19 mouse cellular contexts compared by ENCODE assay signal in genomic region chr8:125327006-125327405, GRCm38 (mm10).
DNase-seq lines count a peak whose midpoint lies in the region; ATAC-seq lines count a peak whose summit lies in the region.
"Had no signal": no experiment of that assay in that cellular context is flagged by ENCODE, and none has a peak within 500 bp of the region (broad histone marks: within the 10 kb centered on the region; RNA-seq: fewer than 3 reads in every experiment).

No protein-coding gene starts in this region.

- H3K27ac ChIP-seq in forebrain, embryonic 10.5 days = peak overlapping the region; percentile 84
- H3K27ac ChIP-seq in forebrain, embryonic 12.5 days = no peak overlapping the region
- H3K27ac ChIP-seq in kidney, embryonic 16.5 days (ENCODE audit: low read length) = no peak overlapping the region
- H3K27ac ChIP-seq in heart, embryonic 10.5 days = peak overlapping the region; percentile 87
- H3K27ac ChIP-seq: hindbrain, embryonic 10.5 days; midbrain, embryonic 13.5 days; stomach, postnatal 0 days had no signal

- no peaks in the 10 kb centered on the region for H3K9me3 ChIP-seq in forebrain, embryonic 10.5 days
- H3K9me3 ChIP-seq in forebrain, embryonic 12.5 days = no peaks in the 10 kb centered on the region
- no peaks in the 10 kb centered on the region for H3K9me3 ChIP-seq in kidney, embryonic 16.5 days (ENCODE audit: low read length)
- H3K9me3 ChIP-seq in heart, embryonic 10.5 days = no peaks in the 10 kb centered on the region
- H3K9me3 ChIP-seq: hindbrain, embryonic 10.5 days; midbrain, embryonic 13.5 days had no signal

- H3K9ac ChIP-seq in forebrain, embryonic 12.5 days = no peak overlapping the region
- H3K9ac ChIP-seq in kidney, embryonic 16.5 days (replicated peaks; ENCODE audit: low read length) = no peak overlapping the region
- H3K9ac ChIP-seq: midbrain, embryonic 13.5 days had no signal

- DNase-seq in forebrain, embryonic 10.5 days (ENCODE audit: extremely low spot score, low spot score) = no peak
- DNase-seq in kidney, postnatal 36 days = peak; percentile 13 to 22
- no peak for DNase-seq in heart, embryonic 10.5 days (ENCODE audit: low spot score)
- DNase-seq in splenic B cell, adult 2 months (ENCODE audit: low read depth, low spot score) = peak; percentile 18
- DNase-seq in liver = no peak
- DNase-seq: adrenal gland, adult 8-10 months; cerebellum, postnatal 10 days; kidney, postnatal 4 days; layer of hippocampus, postnatal 36 days; lung, postnatal 36 days; thymus, postnatal 25 days had no signal

- peaks cover 68% of the 10 kb centered on the region for H3K4me1 ChIP-seq in forebrain, embryonic 10.5 days
- peaks cover 31% of the 10 kb centered on the region for H3K4me1 ChIP-seq in forebrain, embryonic 12.5 days
- H3K4me1 ChIP-seq in kidney, embryonic 16.5 days (ENCODE audit: insufficient read depth, low read length) = peaks cover 6% of the 10 kb centered on the region; the same call in 1 of the 2 replicates
- H3K4me1 ChIP-seq in heart, embryonic 10.5 days = peaks cover 76% of the 10 kb centered on the region

- H3K4me2 ChIP-seq in forebrain, embryonic 12.5 days = no peak overlapping the region
- no peak overlapping the region for H3K4me2 ChIP-seq in kidney, embryonic 16.5 days (replicated peaks; ENCODE audit: low read depth, low read length)
- H3K4me2 ChIP-seq: midbrain, embryonic 13.5 days had no signal

- WGBS in forebrain, embryonic 10.5 days = 79% methylated on average over 6 of the region's 6 CpGs
- 70% methylated on average over 6 of the region's 6 CpGs for WGBS in forebrain, embryonic 12.5 days
- WGBS in kidney, embryonic 16.5 days = 80% methylated on average over 6 of the region's 6 CpGs
- WGBS in heart, embryonic 10.5 days = 68% methylated on average over 6 of the region's 6 CpGs

- H3K4me3 ChIP-seq in forebrain, embryonic 10.5 days = no peak overlapping the region
- H3K4me3 ChIP-seq in forebrain, embryonic 12.5 days (replicated peaks) = no peak overlapping the region
- no peak overlapping the region for H3K4me3 ChIP-seq in kidney, embryonic 16.5 days (ENCODE audit: low read length)
- no peak overlapping the region for H3K4me3 ChIP-seq in heart, embryonic 10.5 days
- H3K4me3 ChIP-seq: hindbrain, embryonic 10.5 days; midbrain, embryonic 13.5 days; myocyte had no signal

- no peak for ATAC-seq in forebrain, embryonic 12.5 days (ENCODE audit: low FRiP score)
- ATAC-seq in kidney, embryonic 16.5 days (ENCODE audit: low FRiP score, low TSS enrichment) = no peak
- ATAC-seq in granulocyte monocyte progenitor cell, adult 5-6 weeks (replicated peaks; ENCODE audit: poor library complexity, severe bottlenecking) = no peak
- ATAC-seq: forebrain, embryonic 16.5 days; midbrain, embryonic 13.5 days had no signal

- peaks cover 57% of the 10 kb centered on the region for H3K27me3 ChIP-seq in forebrain, embryonic 10.5 days (ENCODE audit: poor library complexity, severe bottlenecking)
- H3K27me3 ChIP-seq in forebrain, embryonic 12.5 days = peaks cover 38% of the 10 kb centered on the region
- no peaks in the 10 kb centered on the region for H3K27me3 ChIP-seq in kidney, embryonic 16.5 days (ENCODE audit: insufficient read depth, low read length)
- H3K27me3 ChIP-seq in heart, embryonic 10.5 days (ENCODE audit: insufficient read depth, poor library complexity, severe bottlenecking) = peaks cover 10% of the 10 kb centered on the region; the same call in 1 of the 2 replicates
- H3K27me3 ChIP-seq in splenic B cell, adult 2 months (ENCODE audit: control insufficient read depth, insufficient read depth, low read length, poor library complexity, severe bottlenecking) = no peaks in the 10 kb centered on the region

- no peaks in the 10 kb centered on the region for H3K36me3 ChIP-seq in forebrain, embryonic 10.5 days (replicated peaks)
- H3K36me3 ChIP-seq in forebrain, embryonic 12.5 days (replicated peaks) = no peaks in the 10 kb centered on the region
- H3K36me3 ChIP-seq in kidney, embryonic 16.5 days (ENCODE audit: insufficient read depth, low read length) = no peaks in the 10 kb centered on the region
- no peaks in the 10 kb centered on the region for H3K36me3 ChIP-seq in heart, embryonic 10.5 days
- no peaks in the 10 kb centered on the region; the same call in 1 of the 2 replicates for H3K36me3 ChIP-seq in splenic B cell, adult 2 months (ENCODE audit: control insufficient read depth, insufficient read depth, low read length, poor library complexity, severe bottlenecking)
- H3K36me3 ChIP-seq: hindbrain, embryonic 10.5 days; midbrain, embryonic 13.5 days had no signal

Comparison
In these comparisons a context has a peak if more than half of its experiments do, and no peak if none do; other contexts are left out.
1. H3K27ac ChIP-seq: peak in forebrain, embryonic 10.5 days (single experiment) and heart, embryonic 10.5 days (single experiment); none in forebrain, embryonic 12.5 days (single experiment) and kidney, embryonic 16.5 days (single experiment).
2. DNase-seq: peak in kidney, postnatal 36 days (2 of 2) and splenic B cell, adult 2 months (single experiment); none in forebrain, embryonic 10.5 days (single experiment), heart, embryonic 10.5 days (single experiment) and liver (single experiment).